Mouse (Mus musculus) retina, embryonic 14.5 days (tissue): ENCODE data around the gene Epc2.
"Not testable (repeated sequence)": the region's sequence is repeated elsewhere in the genome, so short reads cannot be mapped to it uniquely, and the experiment has no call there.

Experiments
- DNase-seq: peaks from one replicate; pipeline ENCODE4 v3.0.0-alpha.2; 2015; ENCODE audit warnings: low spot score

Gene Epc2

DNA sequence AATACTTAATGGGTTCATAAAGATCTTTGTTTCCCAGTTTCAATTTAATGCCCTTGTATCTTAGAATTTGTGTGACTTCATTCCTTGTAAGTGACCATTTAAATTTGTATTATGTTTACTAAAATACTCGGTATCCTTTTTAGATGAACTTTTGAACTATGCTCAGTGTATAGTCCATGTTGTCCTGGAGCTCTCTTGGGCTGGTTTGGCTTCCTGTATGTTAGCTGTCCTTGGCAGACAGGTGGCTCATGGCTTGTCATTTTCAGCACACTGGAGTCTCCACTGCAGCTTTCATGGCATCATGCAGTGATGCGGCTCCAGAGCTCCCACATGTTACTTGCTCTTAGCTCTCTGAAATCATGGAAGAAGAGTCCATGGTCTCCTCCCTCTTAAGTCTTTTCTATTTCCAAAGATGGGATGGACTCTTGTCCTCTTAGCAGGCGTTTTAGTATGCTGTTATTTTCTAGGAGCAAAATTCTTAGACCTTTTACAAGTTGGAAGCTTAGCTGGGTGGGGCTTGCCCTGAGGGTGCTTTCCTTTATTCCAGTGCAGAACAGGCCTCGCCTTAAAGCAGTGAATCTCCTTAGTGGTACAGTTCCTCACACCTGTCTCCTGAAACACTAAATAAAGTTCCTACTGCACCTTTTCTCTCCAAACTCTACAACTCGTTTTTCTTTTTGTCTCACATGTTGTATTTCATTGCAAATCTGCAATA lies 20.5 kb downstream of the Epc2 start:
- no peak for DNase-seq

DNA sequence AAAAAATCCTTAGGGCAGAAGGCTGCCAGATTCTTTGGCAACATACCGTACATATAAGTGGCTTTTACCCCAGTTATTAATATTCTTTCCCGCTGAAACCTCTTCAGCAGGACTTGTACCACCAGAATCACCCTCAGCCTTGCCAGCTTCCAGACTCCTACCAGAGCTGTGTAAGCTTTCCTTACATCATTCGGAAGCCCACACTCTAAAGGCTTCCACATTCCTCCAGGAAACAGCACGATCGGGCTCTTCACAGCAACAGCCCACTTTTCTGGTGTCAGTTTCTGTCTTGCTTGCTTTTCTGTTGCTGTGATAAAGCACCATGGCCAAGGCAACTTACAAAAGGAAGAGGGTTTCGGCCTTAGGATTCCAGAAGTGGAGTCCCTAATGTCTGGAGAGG lies 21.2 kb downstream of the Epc2 start:
- no peak for DNase-seq

- DNase-seq: no peak
Measured at GRCm38 (mm10) chr2:49482146-49482545, 30.9 kb downstream of the Epc2 start.

DNA sequence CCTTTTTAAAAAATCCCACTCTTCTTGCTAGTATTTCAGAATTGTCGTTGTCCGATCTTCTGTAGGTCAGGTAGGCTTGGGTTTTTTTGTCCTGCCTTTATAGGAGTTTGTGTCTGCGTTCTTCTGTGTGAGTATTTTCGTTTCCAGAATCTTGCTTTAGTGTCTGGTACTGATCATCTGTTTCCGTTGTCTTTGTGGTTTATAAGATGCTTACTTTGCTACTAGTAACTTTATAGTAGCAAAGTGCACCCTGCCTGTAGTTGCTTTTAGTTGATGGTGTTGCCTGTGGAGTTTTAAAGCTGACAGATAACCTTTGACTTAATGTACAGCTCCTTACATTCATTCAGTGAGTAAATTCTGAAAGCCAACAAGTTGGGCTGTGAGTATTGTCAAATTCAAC lies 32.1 kb downstream of the Epc2 start:
- no peak for DNase-seq

GRCm38 (mm10) chr2:49501435-49501834 lies 50.1 kb downstream of the Epc2 start:
- DNase-seq: no peak

DNA sequence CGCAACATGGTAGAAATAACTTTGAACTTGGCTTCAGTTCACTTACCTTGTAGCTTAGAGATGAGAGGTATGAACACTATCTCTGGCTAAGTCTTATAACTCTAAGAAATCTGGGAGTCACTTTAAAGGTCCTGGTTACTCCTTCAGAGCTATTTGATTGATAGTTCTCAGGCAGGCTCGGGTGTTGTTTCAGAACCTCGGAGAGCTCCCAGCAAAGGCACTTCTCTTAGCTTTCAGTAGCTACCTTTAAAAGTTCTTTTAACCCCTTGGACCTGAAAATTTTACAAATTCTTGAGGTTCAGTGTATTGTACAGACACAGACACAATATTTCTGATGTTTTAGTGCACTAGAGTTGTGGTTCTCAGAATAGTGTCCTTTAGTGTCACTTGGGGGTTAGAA lies 52.3 kb downstream of the Epc2 start:
- DNase-seq: peak; percentile 30

GRCm38 (mm10) chr2:49505151-49505550 lies 53.9 kb downstream of the Epc2 start:
- not testable (repeated sequence) for DNase-seq

- DNase-seq: no peak
Measured at GRCm38 (mm10) chr2:49510832-49511231, 59.5 kb downstream of the Epc2 start.

GRCm38 (mm10) chr2:49516011-49516410 lies 64.7 kb downstream of the Epc2 start:
- DNase-seq: no peak

- DNase-seq: no peak
Measured at GRCm38 (mm10) chr2:49520409-49520808, 69.1 kb downstream of the Epc2 start.

GRCm38 (mm10) chr2:49520989-49521388 lies 69.7 kb downstream of the Epc2 start:
- DNase-seq: no peak

GRCm38 (mm10) chr2:49521564-49521963 lies 70.3 kb downstream of the Epc2 start:
- DNase-seq: no peak

DNA sequence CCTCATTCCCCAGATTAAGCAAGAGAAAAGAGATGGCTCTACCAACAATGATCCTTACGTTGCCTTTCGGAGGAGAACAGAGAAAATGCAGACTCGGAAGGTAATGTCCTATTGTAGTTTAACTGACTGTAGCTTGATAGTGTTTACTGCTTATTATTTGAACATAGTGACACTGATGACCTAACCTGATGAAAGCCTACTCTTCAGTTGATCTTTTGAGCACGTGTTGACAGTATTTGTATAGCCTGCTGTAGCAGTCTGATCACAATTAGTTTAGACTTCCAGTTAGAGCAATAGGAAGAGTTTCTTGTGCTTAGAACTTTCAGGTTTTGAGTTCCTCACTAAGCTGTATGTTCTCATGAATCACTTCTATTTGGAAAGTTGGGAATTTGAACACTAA lies 71.3 kb downstream of the Epc2 start:
- DNase-seq: no peak

DNA sequence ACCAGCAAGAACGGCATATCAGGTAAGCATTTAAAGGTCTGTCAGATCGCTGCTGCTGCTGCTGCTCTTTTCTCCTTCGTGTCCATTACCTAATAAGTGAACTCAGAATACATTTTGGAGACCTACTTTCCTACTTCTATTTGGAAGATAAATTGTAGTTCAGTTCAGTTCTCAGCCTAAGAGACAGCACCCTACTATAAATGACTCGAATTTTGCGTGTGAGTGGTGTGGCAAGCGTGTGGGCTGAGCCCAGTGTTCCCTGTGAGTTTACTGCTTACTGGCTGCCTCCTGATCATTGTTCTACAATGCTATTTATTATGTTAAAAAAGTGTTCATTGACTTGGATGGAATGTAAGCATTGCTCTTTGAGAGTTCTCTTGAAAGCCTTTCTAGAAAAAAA lies 85.9 kb downstream of the Epc2 start:
- no peak for DNase-seq

DNA sequence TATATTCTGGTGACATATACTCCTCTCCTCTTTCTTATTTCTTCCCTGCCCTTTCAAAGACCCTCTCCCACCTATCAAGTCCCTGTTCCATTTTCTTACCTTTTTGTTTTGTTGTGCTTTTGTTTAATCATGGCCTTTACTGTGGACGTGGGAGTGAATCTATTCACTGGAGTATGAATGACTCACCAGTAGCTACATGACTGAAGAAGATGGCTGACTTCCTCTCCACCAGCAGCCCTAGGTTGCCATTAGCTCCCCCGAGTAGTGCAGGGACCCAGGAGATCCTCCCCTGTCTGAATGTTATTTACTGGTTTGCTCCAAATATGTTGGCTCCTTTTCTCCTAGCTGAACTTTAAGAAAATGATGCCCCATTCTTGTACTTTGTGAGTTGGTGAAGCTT lies 86.8 kb downstream of the Epc2 start:
- DNase-seq: no peak

- DNase-seq: no peak
Measured at GRCm38 (mm10) chr2:49539745-49540144, 88.5 kb downstream of the Epc2 start.

DNA sequence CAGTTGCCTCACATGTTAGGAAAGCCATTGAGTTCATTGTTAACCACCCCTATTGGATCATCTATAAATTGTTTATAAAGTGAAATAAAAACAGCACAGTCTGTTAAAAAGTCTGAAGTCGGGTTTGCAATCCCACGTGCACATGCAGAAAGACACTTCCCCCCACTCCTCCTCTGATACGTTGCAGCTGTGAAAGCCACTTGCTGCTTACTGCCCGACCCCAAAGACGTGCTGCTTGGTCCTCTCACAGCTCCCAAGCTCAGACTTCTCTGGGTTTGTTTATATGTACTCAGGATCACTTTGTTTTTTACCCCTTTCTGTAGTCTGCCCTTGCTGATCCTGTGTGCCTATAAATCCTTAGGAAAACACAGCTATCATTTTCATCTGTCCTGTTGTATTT lies 96.5 kb downstream of the Epc2 start:
- DNase-seq: no peak

DNA sequence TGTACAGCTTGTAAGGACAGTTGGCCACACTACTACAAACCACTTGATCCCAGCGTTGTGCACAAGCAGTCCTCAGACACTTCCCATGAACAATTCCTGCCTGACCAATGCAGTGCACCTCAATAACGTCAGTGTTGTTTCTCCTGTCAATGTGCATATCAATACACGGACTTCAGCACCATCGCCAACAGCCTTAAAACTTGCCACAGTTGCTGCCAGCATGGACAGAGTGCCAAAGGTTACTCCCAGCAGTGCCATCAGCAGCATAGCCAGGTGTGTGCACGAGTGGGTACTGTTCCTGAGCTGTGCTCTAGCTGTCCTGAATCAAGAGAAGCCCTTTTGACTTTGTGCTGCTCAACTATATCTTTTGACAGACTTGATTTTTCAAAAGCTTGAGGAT lies 97.2 kb downstream of the Epc2 start:
- DNase-seq: no peak

DNA sequence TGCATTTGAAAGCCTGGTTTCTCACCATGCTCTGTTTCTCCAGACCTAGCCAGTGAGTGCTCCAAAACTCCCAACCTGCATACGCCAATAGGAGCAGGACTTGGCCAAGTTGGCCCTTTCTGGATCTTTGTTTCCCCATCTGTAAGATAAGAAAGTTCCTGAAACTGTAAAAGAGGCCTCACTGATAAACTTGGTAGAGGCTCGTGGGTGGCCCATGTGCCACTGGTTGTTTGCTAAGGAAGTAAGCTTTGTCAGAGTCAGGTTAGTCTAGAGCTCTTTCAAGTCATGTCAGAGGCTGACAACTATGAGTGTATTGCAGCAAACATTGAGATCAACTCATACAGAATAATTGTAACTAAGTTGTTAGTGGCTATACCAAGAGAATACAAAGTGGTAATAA lies 101.8 kb downstream of the Epc2 start:
- no peak for DNase-seq

- no peak for DNase-seq
Measured at GRCm38 (mm10) chr2:49557339-49557738, 106.1 kb downstream of the Epc2 start.

DNA sequence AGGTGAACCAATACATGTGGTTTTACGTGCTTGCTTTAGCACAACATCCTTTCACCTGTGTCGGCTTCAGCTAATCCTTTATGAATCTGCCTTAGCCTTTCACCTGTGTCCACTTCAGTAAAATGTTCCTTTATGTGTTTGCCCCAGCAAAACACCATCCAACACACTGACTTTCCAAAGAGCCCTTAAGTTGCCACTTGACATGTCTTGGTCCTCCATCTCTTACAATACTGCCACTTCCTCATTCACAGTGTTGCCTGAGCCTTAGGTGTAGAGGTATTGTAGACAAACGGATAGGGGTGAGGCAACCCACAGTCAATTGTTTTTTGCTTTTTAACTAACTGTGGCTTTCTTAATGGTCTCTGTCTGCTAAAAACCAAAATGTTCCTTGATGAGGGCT lies 107.1 kb downstream of the Epc2 start:
- DNase-seq: no peak

- DNase-seq: no peak
Measured at GRCm38 (mm10) chr2:49562688-49563350, 111.5 kb downstream of the Epc2 start.

GRCm38 (mm10) chr2:49569862-49570777 lies 118.8 kb downstream of the Epc2 start:
- DNase-seq: no peak
